Mouse (Mus musculus) erythroblast, embryonic 14.5 days (primary cell): ENCODE data around the gene Selenbp1.

Source experiments
- GATA1 ChIP-seq: IDR thresholded peaks from 2 replicates; pipeline ENCODE4 v1.6.1; 2012; ENCODE audit warnings: low read length, inconsistent platforms, mixed read lengths
- TAL1 ChIP-seq: IDR thresholded peaks from 3 replicates; pipeline ENCODE4 v1.6.1; 2012; ENCODE audit warnings: low read length, inconsistent platforms, mixed read lengths

DNA sequence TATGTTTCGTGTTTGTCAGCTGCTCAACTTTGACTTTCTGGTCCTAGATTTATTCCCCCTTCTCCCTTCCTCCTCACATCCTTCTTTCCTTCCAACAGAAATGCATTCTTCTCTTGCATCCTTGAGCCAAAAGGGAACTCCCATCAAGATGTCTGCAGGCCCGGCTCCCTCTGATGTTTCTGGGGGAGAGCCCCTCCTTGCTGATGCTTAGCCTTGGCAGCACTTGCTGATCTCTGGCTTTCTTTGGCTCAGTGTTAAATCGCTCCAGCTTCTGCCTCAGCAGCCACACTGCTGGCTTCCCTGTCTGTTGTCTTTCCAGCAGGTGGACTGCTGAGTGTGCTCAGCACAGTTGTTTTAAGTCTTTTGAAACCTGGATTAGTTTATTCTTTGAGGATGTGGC is 11.8 kb upstream of the Selenbp1 start:
- TF ChIP-seq GATA1 (no peak), TAL1 (no peak)
